Mouse (Mus musculus) layer of hippocampus, adult 6 months (tissue): Measurements from ENCODE around the gene Gm10377. TPM values are rescaled to one million over a fixed set of nuclear protein-coding genes. Genes with fewer than 3 reads are reported as not detected.

Source experiments
- long read RNA-seq, 2 experiments: library from polyadenylated mRNA; unstranded; transcript quantifications; one replicate each; pipeline ENCODE4 v2.0.0; 2019 to 2020
- polyA plus RNA-seq: library from polyadenylated mRNA; unstranded; fragments of <200 nt; fragmentation: Nextera tagmentation; gene quantifications from 2 replicates; pipeline ENCODE4 v1.2.3, GENCODE M21; 2021

Gm10377 gene
- polyA plus RNA-seq: not detected in 2 replicates
- long read RNA-seq, experiment 1: 0 reads
- long read RNA-seq, experiment 2: 0 reads

GRCm38 (mm10) chr14:42797887-42798286, at the start of gene Gm10377:
Gene Gm10377 (minus strand): TSS chr14:42797987.

GRCm38 (mm10) chr14:42768721-42769120, 29.1 kb downstream of the Gm10377 start, which contains the start of gene Gm3015:
Gene Gm3015 (minus strand): TSS chr14:42768821.

Other genes starting within 250 kb of the Gm10377 start
- gene Gm17124, start 198.1 kb downstream of the Gm10377 start, polyA plus RNA-seq: not detected in 2 replicates
- not detected in 2 replicates for gene Gm3633, start 156.1 kb downstream of the Gm10377 start, polyA plus RNA-seq
- not detected in 2 replicates for gene Gm10378, start 142.0 kb downstream of the Gm10377 start, polyA plus RNA-seq
- not detected in 2 replicates for gene Gm3015, start 29.2 kb downstream of the Gm10377 start, polyA plus RNA-seq
- gene Gm21977, start 55.5 kb upstream of the Gm10377 start, polyA plus RNA-seq: not detected in 2 replicates
- gene Gm8082, start 195.6 kb upstream of the Gm10377 start, polyA plus RNA-seq: not detected in 2 replicates
- gene Gm10376, start 217.6 kb upstream of the Gm10377 start, polyA plus RNA-seq: not detected in 2 replicates